Mouse (Mus musculus): ENCODE data around the gene Pacsin1.

- TF ChIP-seq POLR2A (IDR thresholded peaks at IDR 0.05; ENCODE audit: insufficient read depth, low read depth, low read length) (0 out of 2 replicates have a peak, but pooled peaks have one; percentile 11), CTCF (IDR thresholded peaks at IDR 0.05) (peak; percentile 80), EP300 (IDR thresholded peaks at IDR 0.05; ENCODE audit: insufficient read depth, low read depth, low read length) (peak; percentile 94)
Measured at GRCm38 (mm10) chr17:27629249-27630020, 25.9 kb upstream of the Pacsin1 start.
